Mouse (Mus musculus) intestine, postnatal 0 days (tissue): ENCODE measurements around the gene Ppa1. TPM values are rescaled to one million over a fixed set of nuclear protein-coding genes. Genes with fewer than 3 reads are reported as not detected.
A peak's percentile ranks its signal among the peaks of the same experiment; 100 is the strongest.
"Not testable (repeated sequence)": the region's sequence is repeated elsewhere in the genome, so short reads cannot be mapped to it uniquely, and the experiment has no call there.

Experiments
- ATAC-seq: fragments of 200-750 bp; cut with Nextera tagmentation; 2 replicates; pipeline ENCODE4 v1.8.0; 2017; ENCODE audit warnings: mild to moderate bottlenecking, moderate TSS enrichment, moderate library complexity
- H3K27ac ChIP-seq: fragments of 300-500 bp; sonication (generic); 2 replicates; pipeline ENCODE4 v1.5.1; 2014; ENCODE audit warnings: mild to moderate bottlenecking, low read depth, low read length, moderate library complexity
- H3K27me3 ChIP-seq: fragments of 300-500 bp; sonication (generic); replicated peaks from 2 replicates; pipeline ENCODE4 v1.6.1; 2014; ENCODE audit warnings: low read length, mixed read lengths; ENCODE audit not compliant: control insufficient read depth, insufficient read depth
- H3K36me3 ChIP-seq: fragments of 300-500 bp; sonication (generic); 2 replicates; pipeline ENCODE4 v1.6.1; 2014; ENCODE audit warnings: mild to moderate bottlenecking, moderate library complexity; ENCODE audit not compliant: control insufficient read depth, insufficient read depth
- H3K4me1 ChIP-seq: fragments of 300-500 bp; sonication (generic); replicated peaks from 2 replicates; pipeline ENCODE4 v1.6.1; 2014; ENCODE audit warnings: antibody characterized with exemption, low read length, mixed read lengths; ENCODE audit not compliant: control insufficient read depth, insufficient read depth
- H3K4me2 ChIP-seq: fragments of 300-500 bp; sonication (generic); replicated peaks from 2 replicates; pipeline ENCODE4 v1.6.1; 2014; ENCODE audit warnings: low read depth, mild to moderate bottlenecking, moderate library complexity
- H3K4me3 ChIP-seq: fragments of 300-500 bp; sonication (generic); 2 replicates; pipeline ENCODE4 v1.5.1; 2014; ENCODE audit warnings: low read depth, low read length
- H3K9ac ChIP-seq: fragments of 300-500 bp; sonication (generic); 2 replicates; pipeline ENCODE4 v1.6.1; 2014; ENCODE audit warnings: mild to moderate bottlenecking, low read depth, low read length
- H3K9me3 ChIP-seq: fragments of 300-500 bp; sonication (generic); 2 replicates; pipeline ENCODE4 v1.6.1; 2016; ENCODE audit warnings: mixed run types; ENCODE audit not compliant: control insufficient read depth
- CTCF ChIP-seq: sonication (generic); IDR thresholded peaks from 2 replicates; pipeline ENCODE4 v1.5.1; 2016; ENCODE audit warnings: low read depth, mild to moderate bottlenecking, control low read depth, antibody characterized with exemption, moderate library complexity
- WGBS: fragments of 180-500 bp; shearing (Covaris S2); extraction: QIAGEN DNeasy Blood & Tissue Kit; methylation state at CpG from one replicate; pipeline ENCODE4 v1.1.7; 2014; 5-methylcytosine and 5-hydroxymethylcytosine counted together
- polyA plus RNA-seq: library from polyadenylated mRNA; unstranded; fragments of >200 nt; fragmentation: Nextera tagmentation; extraction: Ambion mirVana; gene quantifications from 2 replicates; pipeline ENCODE4 v1.2.1, GENCODE M21; 2015

The Ppa1 gene
- polyA plus RNA-seq, 1 experiment from 2014 or later, result 204 TPM

DNA sequence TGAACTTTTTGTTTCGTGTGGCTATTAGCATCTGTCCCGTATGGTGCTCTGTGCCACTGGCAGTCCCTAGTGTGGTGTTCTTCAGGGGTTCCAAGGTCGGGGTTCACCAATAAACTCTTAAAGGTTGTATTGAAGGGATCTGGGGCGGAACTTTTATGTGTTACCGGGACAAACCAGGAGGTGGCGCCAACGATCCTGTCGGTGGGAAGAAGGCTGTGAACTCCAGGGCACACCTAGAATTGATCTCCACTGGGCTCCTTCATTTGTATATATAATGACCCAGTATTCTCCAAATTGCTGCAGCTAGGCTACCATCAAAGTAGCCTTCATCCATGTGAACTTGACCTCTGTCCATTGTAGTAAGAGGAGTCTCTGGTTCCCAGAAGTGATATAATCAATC is 42.5 kb upstream of the Ppa1 start:
- H3K27me3 ChIP-seq, result 0 out of 2 replicates have a peak, but pooled peaks cover 4% of the 10 kb centered on the region
- no peaks in the 10 kb centered on the region for H3K4me1 ChIP-seq
- H3K4me3 ChIP-seq, result no peak overlapping the region
- H3K36me3 ChIP-seq, result no peaks in the 10 kb centered on the region
- no peak overlapping the region for H3K9ac ChIP-seq
- ATAC-seq, result no peak; the same call in 1 of the 2 replicates
- no peak overlapping the region for H3K4me2 ChIP-seq
- 13% methylated on average over 8 of the region's 8 CpGs for WGBS
- H3K27ac ChIP-seq, result no peak overlapping the region
- TF ChIP-seq CTCF, result peak; percentile 85
- no peaks in the 10 kb centered on the region for H3K9me3 ChIP-seq

DNA sequence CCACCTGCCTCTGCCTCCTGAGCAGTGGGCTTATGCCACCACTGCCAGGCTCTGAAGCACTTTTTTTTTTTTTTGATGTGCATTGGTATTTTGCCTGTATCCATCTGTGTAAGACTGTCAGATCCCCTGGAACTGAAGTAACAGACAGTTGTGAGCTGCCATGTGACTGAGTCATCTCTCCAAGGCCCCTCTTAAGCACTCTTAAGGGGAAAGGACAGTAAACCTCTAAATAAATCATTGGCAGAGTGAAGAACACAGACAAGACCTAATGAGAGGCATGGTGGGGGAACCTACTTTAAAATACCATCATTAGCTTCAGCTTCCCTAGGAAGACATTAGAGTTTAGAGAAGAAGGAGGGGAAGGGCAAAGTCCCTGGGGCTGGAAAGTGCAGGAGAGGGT is 40.1 kb upstream of the Ppa1 start:
- H3K27me3 ChIP-seq, result 0 out of 2 replicates have a peak, but pooled peaks cover 4% of the 10 kb centered on the region
- no peak overlapping the region for H3K9ac ChIP-seq
- H3K4me1 ChIP-seq, result no peaks in the 10 kb centered on the region
- no peaks in the 10 kb centered on the region for H3K9me3 ChIP-seq
- no peak overlapping the region for H3K4me2 ChIP-seq
- no peak for TF ChIP-seq CTCF
- no peak overlapping the region for H3K4me3 ChIP-seq
- H3K36me3 ChIP-seq, result no peaks in the 10 kb centered on the region
- H3K27ac ChIP-seq, result no peak overlapping the region
- no peak for ATAC-seq

DNA sequence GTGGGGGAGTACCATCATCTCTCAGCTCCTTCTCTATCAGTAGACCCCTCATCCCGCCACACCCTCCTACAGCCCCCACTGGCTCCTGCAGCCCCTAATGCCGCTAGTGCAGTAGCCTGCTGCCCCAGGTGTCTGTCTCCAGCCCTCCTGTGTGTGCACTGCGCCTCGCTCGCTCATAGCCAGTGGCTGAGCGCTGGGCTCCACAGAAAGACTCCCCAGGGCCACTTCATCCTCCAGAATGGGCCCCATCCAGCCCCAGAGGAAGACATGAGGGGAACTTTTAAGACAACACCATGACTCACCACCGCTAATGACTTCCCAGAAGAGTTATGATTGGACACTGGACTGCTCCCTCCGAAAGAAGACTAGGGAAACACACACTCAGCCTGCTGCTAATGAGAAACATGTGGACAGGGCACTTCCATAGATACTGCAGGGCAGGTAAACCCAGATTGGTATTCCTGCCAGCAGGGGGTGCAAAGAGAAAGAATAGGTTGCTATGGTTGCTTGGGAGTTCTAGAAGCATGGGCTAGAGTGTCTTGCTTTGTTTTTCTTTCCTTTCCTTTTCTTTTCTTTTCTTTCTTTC is 37.6 kb upstream of the Ppa1 start:
- WGBS, result 77% methylated on average over 8 of the region's 8 CpGs
- ATAC-seq, result 0 out of 2 replicates have a peak, but pooled peaks have one; percentile 33
- Histone ChIP-seq H3K36me3 (no peaks in the 10 kb centered on the region), H3K9me3 (no peaks in the 10 kb centered on the region), H3K9ac (no peak overlapping the region), H3K4me2 (no peak overlapping the region), H3K4me1 (no peaks in the 10 kb centered on the region), H3K27me3 (no peaks in the 10 kb centered on the region), H3K4me3 (no peak overlapping the region), H3K27ac (no peak overlapping the region)
- peak; percentile 73 for TF ChIP-seq CTCF

DNA sequence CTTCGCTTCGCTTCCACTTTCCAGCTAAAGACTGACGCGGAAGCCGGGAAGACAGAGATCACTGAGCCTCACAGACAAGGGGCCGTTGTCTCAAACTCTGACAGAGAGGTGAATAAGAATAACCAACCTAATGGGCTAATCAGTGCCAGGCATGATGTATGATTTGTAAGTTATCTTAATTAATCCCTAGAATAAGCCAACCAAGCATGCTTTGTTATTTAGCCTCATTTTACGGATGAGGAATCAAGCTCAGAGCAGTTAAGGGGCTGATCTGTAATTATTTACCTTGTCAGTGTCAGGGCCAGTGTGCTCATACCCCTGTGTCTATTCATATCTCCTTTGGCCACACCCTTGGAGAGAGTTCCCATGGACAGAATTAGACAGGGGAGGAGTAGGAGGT is 34.0 kb upstream of the Ppa1 start:
- Histone ChIP-seq H3K27me3 (no peaks in the 10 kb centered on the region), H3K4me3 (no peak overlapping the region), H3K4me1 (no peaks in the 10 kb centered on the region), H3K36me3 (no peaks in the 10 kb centered on the region), H3K4me2 (no peak overlapping the region), H3K27ac (no peak overlapping the region), H3K9ac (no peak overlapping the region), H3K9me3 (no peaks in the 10 kb centered on the region)
- 81% methylated on average over 7 of the region's 7 CpGs for WGBS
- TF ChIP-seq CTCF, result no peak
- ATAC-seq, result no peak

DNA sequence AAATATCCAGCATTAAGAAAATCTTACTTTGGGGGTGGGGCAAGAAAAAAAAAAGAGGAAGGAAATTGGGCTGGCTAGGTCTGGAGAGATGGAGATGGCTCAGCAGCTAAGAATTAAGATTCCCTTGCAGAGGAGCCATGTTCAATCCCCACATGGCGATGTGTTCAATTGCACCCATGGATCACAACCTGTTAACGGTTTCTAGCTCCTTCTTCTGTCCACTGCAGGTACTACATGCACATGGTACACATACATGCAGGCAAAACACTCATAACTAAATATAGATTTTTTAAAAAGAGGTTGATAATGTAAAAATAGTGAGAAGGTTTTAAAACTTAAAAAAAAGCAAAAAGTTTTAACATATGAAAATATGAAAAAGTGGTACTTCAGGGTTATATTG is 29.8 kb upstream of the Ppa1 start:
- Histone ChIP-seq H3K36me3 (no peaks in the 10 kb centered on the region), H3K9me3 (no peaks in the 10 kb centered on the region), H3K4me1 (no peaks in the 10 kb centered on the region), H3K27ac (no peak overlapping the region), H3K4me3 (no peak overlapping the region), H3K9ac (no peak overlapping the region), H3K27me3 (0 out of 2 replicates have a peak, but pooled peaks cover 3% of the 10 kb centered on the region), H3K4me2 (no peak overlapping the region)
- ATAC-seq, result no peak
- WGBS, result 74% methylated on average over 2 of the region's 2 CpGs
- no peak for TF ChIP-seq CTCF

DNA sequence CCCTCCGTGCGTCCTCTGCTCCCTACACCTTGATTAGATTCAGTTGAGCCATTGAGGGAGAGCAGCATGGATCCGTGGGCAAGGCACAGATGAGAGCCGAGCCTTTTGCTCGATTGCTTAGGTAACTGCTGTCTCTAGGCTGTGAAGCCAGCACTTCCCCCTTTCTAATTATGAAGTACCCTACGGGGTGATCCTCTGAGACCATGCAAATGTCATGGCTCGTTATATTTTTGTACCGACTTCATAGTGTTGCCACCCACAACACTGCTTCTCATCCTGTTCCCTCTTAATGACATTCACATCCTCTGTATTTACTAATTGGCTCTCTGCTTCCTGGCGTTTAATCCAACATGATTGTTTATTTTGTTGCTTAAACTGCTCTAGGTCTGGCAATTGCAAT is 26.7 kb upstream of the Ppa1 start:
- Histone ChIP-seq H3K4me3 (no peak overlapping the region), H3K27ac (no peak overlapping the region), H3K9me3 (no peaks in the 10 kb centered on the region), H3K27me3 (peaks cover 25% of the 10 kb centered on the region), H3K36me3 (no peaks in the 10 kb centered on the region), H3K4me1 (no peaks in the 10 kb centered on the region; the same call in 1 of the 2 replicates), H3K4me2 (no peak overlapping the region), H3K9ac (no peak overlapping the region)
- no peak for TF ChIP-seq CTCF
- WGBS, result 58% methylated on average over 9 of the region's 9 CpGs
- ATAC-seq, result no peak

DNA sequence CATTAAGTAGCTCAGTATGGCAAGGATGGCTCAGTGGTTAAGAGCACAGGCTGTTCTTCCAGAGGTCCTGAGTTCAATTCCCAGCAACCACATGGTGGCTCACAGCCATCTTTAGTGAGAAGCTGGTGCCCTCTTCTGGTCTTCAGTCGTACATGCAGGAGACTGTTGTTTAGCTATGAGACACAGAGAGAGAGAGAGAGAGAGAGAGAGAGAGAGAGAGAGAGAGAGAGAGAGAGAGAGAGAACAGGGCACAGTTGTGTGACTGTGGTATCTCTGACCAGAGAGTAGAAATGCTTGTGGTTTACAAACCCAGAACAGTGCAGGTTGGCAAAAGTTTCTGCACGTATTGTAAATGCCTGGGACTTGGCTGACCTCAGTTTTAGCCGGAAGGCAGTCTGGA is 24.5 kb upstream of the Ppa1 start:
- not testable (repeated sequence) for H3K4me2 ChIP-seq, H3K9me3 ChIP-seq, H3K36me3 ChIP-seq, H3K27ac ChIP-seq, ATAC-seq, H3K4me1 ChIP-seq, H3K4me3 ChIP-seq, H3K9ac ChIP-seq
- 69% methylated on average over 3 of the region's 3 CpGs for WGBS
- TF ChIP-seq CTCF, result peak; percentile 48
- H3K27me3 ChIP-seq, result peaks cover 25% of the 10 kb centered on the region
